Mouse (Mus musculus): ENCODE data around the gene Rbfox2.
A peak's percentile ranks its signal among the peaks of the same experiment; 100 is the strongest.

The Rbfox2 gene

GRCm38 (mm10) chr15:77192154-77192935, 114.5 kb downstream of the Rbfox2 start:
- no peak for DNase-seq (ENCODE audit: low spot score in 2 of 2)

DNA sequence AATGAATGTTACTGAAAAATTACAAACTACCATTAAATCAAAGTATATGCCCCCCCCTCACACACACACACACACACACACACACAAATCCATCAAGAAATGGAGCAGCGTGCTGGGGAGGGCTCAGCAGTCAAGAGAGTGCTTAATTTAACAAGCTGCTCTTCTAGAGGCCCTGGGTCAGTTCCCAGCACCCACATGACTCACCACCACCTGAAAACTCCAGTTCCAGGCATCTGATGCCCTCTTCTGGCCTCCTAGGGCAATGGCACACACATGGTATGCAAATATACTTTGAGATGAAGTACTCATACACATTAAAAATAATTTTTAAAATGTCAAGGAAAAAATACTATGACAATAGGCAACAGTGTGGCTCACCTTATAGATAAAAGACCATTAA, 120.7 kb downstream of the Rbfox2 start:
- DNase-seq (ENCODE audit: low spot score in 2 of 2) = no peak

- DNase-seq (ENCODE audit: low spot score in 2 of 2) = no peak
Measured at GRCm38 (mm10) chr15:77185614-77186013, 121.2 kb downstream of the Rbfox2 start.

GRCm38 (mm10) chr15:77182800-77183199, 124.0 kb downstream of the Rbfox2 start:
- DNase-seq (ENCODE audit: low spot score in 2 of 2) = no peak

DNA sequence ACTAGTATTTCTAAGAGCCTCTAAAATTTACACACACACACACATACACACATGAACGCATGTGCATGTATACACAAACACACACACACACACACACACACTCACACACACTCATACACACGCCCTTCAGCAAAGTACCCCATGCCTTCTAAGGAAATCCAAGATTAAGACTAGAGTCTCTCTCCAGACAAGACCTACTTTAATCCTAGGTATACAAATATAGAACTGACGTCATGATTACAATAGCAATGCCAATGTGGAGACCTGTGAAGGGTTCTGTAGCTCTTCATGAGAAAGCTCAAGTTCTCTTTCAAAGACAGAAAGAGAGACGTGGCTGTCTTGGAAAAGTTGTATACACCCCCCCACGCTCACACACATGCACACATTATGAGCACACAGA, 132.8 kb downstream of the Rbfox2 start:
- no peak for DNase-seq (ENCODE audit: low spot score in 2 of 2)

DNA sequence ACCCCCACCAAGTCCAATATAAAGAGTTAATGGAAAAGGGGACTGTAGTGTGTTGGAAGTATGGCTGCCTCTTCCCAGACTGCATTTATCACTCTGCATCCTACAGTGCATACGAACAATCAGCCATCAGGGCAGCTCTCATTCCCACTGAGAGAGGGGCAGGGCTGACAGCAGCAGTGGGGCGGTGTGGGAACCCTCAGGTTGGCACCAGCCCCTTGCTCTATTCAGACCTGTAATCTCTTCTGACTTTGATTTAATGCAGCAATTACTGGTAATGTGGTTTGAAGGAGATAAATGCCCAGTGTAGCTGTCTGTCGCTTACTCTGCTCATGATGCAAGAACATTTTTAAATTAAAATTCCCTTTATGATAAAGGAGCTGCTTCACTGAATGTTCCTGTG, 134.4 kb downstream of the Rbfox2 start:
- DNase-seq (ENCODE audit: low spot score in 2 of 2) = no peak

DNA sequence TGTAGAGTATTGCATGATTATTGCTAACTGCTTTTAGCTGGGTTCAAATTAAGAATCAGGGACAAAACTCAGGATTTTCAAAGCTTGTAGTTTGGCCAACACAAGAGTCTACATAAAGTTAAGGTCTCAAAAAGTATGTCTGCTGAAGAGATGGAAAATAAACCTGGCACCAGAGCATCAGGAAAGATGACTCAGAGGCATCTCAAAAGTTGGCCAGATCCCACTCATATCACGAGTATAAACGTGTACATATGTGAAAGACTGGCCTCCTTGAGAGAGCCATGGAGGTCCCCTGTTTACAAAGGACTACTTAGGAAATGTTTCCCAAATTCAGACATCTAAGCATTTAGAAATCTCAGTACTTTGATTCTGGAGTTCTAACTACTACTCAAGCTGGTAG, 138.0 kb downstream of the Rbfox2 start:
- DNase-seq (ENCODE audit: low spot score in 2 of 2) = no peak

GRCm38 (mm10) chr15:77166225-77166732, 140.5 kb downstream of the Rbfox2 start:
- DNase-seq (ENCODE audit: low spot score in 2 of 2) = no peak

DNA sequence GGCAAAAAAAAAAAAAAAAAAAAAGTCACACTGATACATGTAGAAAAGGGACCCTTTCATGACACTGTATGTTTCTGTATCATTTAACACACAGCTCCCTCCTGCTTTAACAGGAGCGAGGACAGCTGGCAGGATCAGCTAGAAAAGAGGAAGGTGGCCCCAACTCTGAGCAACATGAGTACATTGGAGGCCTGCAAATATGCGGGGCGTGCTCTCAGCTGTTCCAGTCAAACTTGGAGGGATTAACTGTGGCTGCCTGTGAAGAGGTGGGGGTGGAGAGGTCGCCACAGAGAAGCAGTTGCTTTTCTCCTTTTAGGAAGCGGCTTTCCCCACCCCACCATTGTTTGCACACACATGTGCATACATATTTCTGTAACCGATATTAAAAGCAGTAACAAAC, 143.5 kb downstream of the Rbfox2 start:
- DNase-seq (ENCODE audit: low spot score in 2 of 2) = no peak

GRCm38 (mm10) chr15:77162931-77163330, 143.9 kb downstream of the Rbfox2 start:
- DNase-seq (ENCODE audit: low spot score in 2 of 2) = no peak

DNA sequence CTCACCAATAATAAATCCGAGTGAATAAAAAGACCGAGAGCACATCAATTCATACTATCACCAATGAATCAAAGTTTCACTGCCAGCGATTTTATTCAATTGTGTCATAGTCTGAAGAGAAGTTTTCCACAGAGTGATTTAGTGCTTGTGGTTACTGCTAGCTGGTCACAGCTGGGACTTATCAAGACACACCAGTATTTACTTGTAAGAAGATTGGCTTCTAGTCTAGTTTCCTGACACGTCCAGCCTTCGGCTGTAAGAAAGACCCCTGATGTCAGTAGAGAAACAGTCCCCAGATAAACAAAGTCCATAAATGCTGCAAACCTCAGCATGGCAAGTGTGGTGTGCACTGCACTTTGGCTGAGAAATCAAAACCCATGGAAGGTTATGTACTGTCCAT, 145.4 kb downstream of the Rbfox2 start:
- no peak for DNase-seq (ENCODE audit: low spot score in 2 of 2)

- no peak for DNase-seq (ENCODE audit: low spot score in 2 of 2)
Measured at GRCm38 (mm10) chr15:77160848-77161247, 146.0 kb downstream of the Rbfox2 start.

DNA sequence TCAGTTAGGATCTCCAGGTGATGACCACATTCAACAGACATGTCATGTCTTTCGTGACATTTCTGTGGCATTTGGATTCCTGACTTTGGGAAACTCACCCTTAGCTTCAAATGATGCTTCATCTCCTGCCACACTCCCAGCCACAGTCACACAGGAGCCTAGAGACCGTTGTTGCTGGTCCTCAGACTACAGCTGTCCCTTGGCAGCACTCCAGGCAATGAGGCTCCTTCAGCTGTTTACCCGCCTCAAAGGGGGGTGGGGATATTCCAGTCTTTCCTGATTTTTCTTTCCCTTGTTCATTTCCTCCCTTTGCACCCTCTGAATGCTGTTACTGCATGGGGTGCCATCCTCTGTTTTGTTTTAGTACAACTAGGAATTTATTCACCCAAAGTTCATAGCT, 150.3 kb downstream of the Rbfox2 start:
- DNase-seq (ENCODE audit: low spot score in 2 of 2) = no peak

DNA sequence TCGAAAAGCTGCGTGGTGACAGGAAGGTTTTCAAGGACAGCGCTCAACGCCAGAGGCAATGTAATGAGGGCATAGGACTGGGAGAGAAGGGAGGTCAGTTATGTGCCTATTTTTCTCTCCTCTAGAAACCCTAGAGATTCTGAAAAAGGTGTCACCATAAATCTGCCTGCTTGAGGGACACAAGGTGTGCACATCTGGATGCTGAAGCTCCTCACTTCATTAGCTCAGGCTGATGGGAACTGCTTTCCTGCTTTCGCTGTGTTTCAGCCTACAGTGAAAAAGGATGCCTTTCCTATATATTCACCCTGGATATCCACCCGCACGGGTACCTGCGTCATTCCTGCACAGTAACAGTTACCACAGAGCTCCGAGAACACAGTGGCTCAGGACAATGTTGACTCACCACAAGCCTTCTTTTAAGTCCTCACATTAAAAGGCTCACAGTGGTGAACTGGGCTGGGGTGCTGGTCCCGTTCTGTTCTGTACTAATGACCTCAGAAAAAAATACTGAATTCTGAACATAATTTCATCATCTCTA, 152.5 kb downstream of the Rbfox2 start:
- DNase-seq (ENCODE audit: low spot score in 2 of 2) = no peak

GRCm38 (mm10) chr15:77153625-77154024, 153.2 kb downstream of the Rbfox2 start:
- DNase-seq (ENCODE audit: low spot score in 2 of 2) = peak; percentile 72 to 80

GRCm38 (mm10) chr15:77153088-77153546, 153.7 kb downstream of the Rbfox2 start:
- no peak for DNase-seq (ENCODE audit: low spot score in 2 of 2)

DNA sequence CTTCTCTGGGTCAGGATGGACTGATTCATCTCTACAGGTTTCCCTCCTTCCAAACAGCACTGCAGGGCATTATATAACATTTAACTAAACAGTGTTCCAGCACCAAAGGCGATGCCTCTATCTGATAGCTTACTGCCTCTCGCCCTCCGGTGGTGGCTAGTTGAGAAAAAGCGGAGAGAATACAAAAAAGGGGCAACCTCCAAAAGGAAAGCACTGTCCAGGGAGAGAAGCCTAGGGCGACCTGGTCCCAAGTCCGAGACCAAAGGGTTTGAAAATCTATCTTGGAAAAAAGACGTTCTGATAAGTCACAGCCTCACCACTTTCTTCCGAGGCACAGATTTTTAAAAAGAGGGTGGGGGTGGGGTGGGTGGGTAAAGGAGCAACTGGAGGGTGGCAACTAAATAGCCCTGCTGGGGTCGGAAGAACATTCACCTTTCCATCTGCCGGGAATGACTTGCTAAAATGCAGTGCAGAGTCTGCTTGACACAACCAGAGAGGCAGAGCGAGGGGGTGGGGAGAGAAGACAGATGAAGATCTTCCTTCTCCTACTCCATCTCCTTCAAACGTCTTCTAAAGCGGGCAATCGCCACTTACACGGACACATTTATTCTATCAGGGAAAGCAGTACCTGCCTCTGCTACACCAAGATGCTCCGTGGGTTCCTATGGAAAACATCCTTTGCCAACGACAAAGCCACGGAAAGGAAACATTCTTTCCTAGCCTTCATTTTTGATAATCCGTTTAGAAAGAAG, 154.3 kb downstream of the Rbfox2 start:
- no peak for DNase-seq (ENCODE audit: low spot score in 2 of 2)

DNA sequence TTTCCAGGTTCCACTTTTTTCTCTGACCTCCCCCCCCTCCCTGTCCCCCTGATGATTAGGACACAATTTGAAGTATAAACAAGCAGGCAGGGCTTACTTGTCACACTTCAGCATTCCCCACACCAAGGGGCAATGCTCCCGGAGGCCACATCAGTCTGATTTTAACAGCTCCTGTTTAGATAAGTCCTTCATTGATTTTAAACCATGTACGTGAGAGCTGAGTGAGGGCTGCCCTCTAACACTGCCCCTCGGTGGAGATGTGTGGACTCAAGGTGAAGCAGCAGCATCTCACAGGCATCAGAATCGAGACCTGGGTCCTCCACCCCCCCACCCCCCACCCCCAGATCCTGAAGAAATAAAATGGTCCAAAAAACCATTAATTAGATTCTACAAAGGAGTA, 155.0 kb downstream of the Rbfox2 start:
- no peak for DNase-seq (ENCODE audit: low spot score in 2 of 2)

DNA sequence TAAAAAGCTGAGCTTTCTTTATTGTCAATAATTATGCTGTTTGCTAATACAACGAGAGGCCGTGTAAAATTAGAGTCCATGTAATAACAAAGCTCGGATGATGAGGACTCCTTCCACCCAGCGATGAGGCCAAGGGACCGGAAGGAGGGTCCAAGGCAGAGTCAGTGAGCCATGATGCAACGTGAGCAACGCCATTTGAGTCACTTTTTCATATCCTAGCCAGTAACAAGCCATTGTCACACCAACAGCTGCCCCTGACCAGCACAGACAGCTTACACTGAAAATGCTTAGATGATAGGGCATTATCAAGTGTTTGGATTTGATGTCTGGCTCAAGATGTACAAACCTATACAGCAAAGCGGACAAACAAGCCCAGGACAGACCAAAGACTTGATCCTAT, 155.6 kb downstream of the Rbfox2 start:
- DNase-seq (ENCODE audit: low spot score in 2 of 2) = no peak

GRCm38 (mm10) chr15:77150424-77150841, 156.4 kb downstream of the Rbfox2 start:
- peak; percentile 20 to 30 for DNase-seq (ENCODE audit: low spot score in 2 of 2)

DNA sequence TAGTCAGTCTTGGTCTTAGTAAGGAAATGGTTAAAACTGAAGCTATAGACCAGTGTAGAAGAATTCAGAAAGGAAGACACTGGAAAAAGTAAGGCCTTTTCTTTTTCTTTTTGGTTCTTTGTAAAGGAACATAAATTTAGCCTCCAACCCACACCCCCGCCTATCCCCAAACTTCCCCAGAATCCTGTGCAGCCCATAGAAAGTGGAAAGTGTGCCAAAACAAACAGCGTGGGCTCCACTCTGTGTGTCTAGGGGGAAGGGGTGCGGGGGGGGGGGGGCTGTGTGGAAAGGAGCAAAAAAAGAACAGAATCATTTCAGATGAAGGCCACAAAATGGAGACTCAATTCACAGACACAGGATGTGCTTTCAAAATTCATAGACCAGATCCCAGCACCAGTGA, 156.8 kb downstream of the Rbfox2 start:
- no peak for DNase-seq (ENCODE audit: low spot score in 2 of 2)

DNA sequence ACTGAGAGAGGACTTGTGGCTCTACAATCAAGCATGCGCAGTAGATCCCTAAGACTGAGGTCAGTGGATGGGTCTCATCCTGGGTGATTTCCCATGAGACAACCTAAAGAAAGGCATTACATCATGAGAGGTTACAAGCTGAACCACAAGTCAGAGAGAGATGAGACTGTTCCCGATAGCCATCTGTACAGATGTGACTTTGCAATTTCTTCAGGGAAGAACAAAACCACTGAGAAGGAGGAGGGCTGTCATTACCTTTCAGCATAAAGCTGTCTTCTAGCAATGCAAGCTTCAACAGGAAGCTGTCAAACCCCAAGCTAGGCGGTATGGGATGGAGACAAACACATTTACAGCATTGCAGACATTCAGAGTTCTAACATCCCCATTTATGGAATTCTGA, 157.3 kb downstream of the Rbfox2 start:
- DNase-seq (ENCODE audit: low spot score in 2 of 2) = no peak

- DNase-seq (ENCODE audit: low spot score in 2 of 2) = no peak
Measured at GRCm38 (mm10) chr15:77146942-77147341, 159.9 kb downstream of the Rbfox2 start.
